Mouse (Mus musculus): ENCODE measurements around the gene Ddx60. TPM values are rescaled to one million over a fixed set of nuclear protein-coding genes. Genes with fewer than 3 reads are reported as not detected.

The Ddx60 gene
- total RNA-seq, 1 experiment from 2014 or later, result 17.5 TPM

Other genes starting within 250 kb of the Ddx60 start
- 2.1 and 2.2 TPM in 2 replicates for gene Palld, start 25.4 kb upstream of the Ddx60 start, total RNA-seq (2017)
- gene Anxa10, start 195.1 kb downstream of the Ddx60 start, total RNA-seq (2017), result not detected in 2 replicates